Mouse (Mus musculus) MEL (cell line): ENCODE results near the gene Fhad1. TPM values are rescaled to one million over a fixed set of nuclear protein-coding genes. Genes with fewer than 3 reads are reported as not detected.

Source experiments
- DNase-seq: peaks from one replicate; pipeline ENCODE4 v3.0.0; 2011; ENCODE audit warnings: low read depth, low spot score
- H3K27ac ChIP-seq: 2 replicates; pipeline ENCODE4 v1.5.1; 2012; ENCODE audit warnings: low read depth, mild to moderate bottlenecking, control low read depth, low read length, moderate library complexity; ENCODE audit not compliant: control insufficient read depth
- H3K27me3 ChIP-seq, 2 experiments: fragments of 150-350 bp in 1 of 2; sonication (generic) in 1 of 2; 2 replicates each; pipeline ENCODE4 v1.6.1; 2012; ENCODE audit warnings: low read length in 2 of 2, mild to moderate bottlenecking in 2 of 2, improper control_type of control experiment in 1 of 2, moderate library complexity in 1 of 2; ENCODE audit not compliant: insufficient read depth in 2 of 2, control insufficient read depth in 1 of 2
- H3K36me3 ChIP-seq, 2 experiments: 2 replicates each; pipeline ENCODE4 v1.6.1; 2012 to 2014; ENCODE audit warnings: low read length in 2 of 2, improper control_type of control experiment in 1 of 2, inconsistent platforms in 1 of 2, mild to moderate bottlenecking in 1 of 2; ENCODE audit not compliant: insufficient read depth in 2 of 2, control insufficient read depth in 1 of 2
- H3K4me1 ChIP-seq, 2 experiments: fragments of 150-350 bp in 1 of 2; sonication (generic) in 1 of 2; 2 replicates each; pipeline ENCODE4 v1.6.1; 2012; ENCODE audit warnings: low read length in 2 of 2, improper control_type of control experiment in 1 of 2, mild to moderate bottlenecking in 1 of 2; ENCODE audit not compliant: insufficient read depth in 2 of 2, control insufficient read depth in 1 of 2
- H3K4me3 ChIP-seq, 2 experiments: fragments of 150-350 bp in 1 of 2; sonication (generic) in 1 of 2; 2 replicates each; pipeline ENCODE4 v1.5.1; 2012; ENCODE audit warnings: low read depth in 2 of 2, low read length in 2 of 2, mild to moderate bottlenecking in 2 of 2, moderate library complexity in 2 of 2, control low read depth in 1 of 2, improper control_type of control experiment in 1 of 2; ENCODE audit not compliant: control insufficient read depth in 1 of 2, insufficient read depth in 1 of 2
- H3K79me2 ChIP-seq: 2 replicates; pipeline ENCODE4 v1.6.1; 2012; ENCODE audit warnings: mild to moderate bottlenecking, low read length, moderate library complexity; ENCODE audit not compliant: control insufficient read depth, poor library complexity, insufficient read depth
- H3K9ac ChIP-seq: 2 replicates; pipeline ENCODE4 v1.6.1; 2012; ENCODE audit warnings: low read depth, mild to moderate bottlenecking, control low read depth, low read length, moderate library complexity; ENCODE audit not compliant: control insufficient read depth, poor library complexity, severe bottlenecking
- H3K9me3 ChIP-seq: fragments of 150-350 bp; sonication (generic); replicated peaks from 2 replicates; pipeline ENCODE4 v1.6.1; 2012; ENCODE audit warnings: mild to moderate bottlenecking, low read length, improper control_type of control experiment, moderate library complexity; ENCODE audit not compliant: insufficient read depth
- BHLHE40 ChIP-seq: IDR thresholded peaks from 2 replicates; pipeline ENCODE4 v1.6.1; 2012; ENCODE audit warnings: low read depth, mild to moderate bottlenecking, inconsistent platforms, low read length, improper control_type of control experiment, borderline replicate concordance
- E2F4 ChIP-seq: IDR thresholded peaks from 2 replicates; pipeline ENCODE4 v1.6.1; 2011; ENCODE audit warnings: low read depth, low read length, improper control_type of control experiment, borderline replicate concordance
- ELF1 ChIP-seq: IDR thresholded peaks from 2 replicates; pipeline ENCODE4 v1.6.1; 2014; ENCODE audit warnings: low read depth, mild to moderate bottlenecking, inconsistent platforms, low read length, improper control_type of control experiment, moderate library complexity
- ETS1 ChIP-seq: IDR thresholded peaks from 2 replicates; pipeline ENCODE4 v1.6.1; 2012; ENCODE audit warnings: low read depth, mild to moderate bottlenecking, inconsistent platforms, low read length, improper control_type of control experiment, moderate library complexity
- GABPA ChIP-seq: IDR thresholded peaks from 2 replicates; pipeline ENCODE4 v1.6.1; 2012; ENCODE audit warnings: low read depth, mild to moderate bottlenecking, inconsistent platforms, low read length, improper control_type of control experiment, moderate library complexity
- KAT2A ChIP-seq: conservative IDR thresholded peaks from 2 replicates; pipeline ENCODE4 v1.6.1; 2012; ENCODE audit warnings: low read depth, low read length, improper control_type of control experiment, inconsistent platforms
- MAFK ChIP-seq: IDR thresholded peaks from 2 replicates; pipeline ENCODE4 v1.6.1; 2011; ENCODE audit warnings: low read depth, mild to moderate bottlenecking, low read length, improper control_type of control experiment, borderline replicate concordance
- MAZ ChIP-seq: IDR thresholded peaks from 2 replicates; pipeline ENCODE4 v1.6.1; 2012; ENCODE audit warnings: low read depth, mild to moderate bottlenecking, inconsistent platforms, low read length, improper control_type of control experiment
- MEF2A ChIP-seq: IDR thresholded peaks from 2 replicates; pipeline ENCODE4 v1.6.1; 2014; ENCODE audit warnings: low read depth, mild to moderate bottlenecking, inconsistent platforms, low read length, improper control_type of control experiment; ENCODE audit not compliant: poor library complexity, insufficient replicate concordance, severe bottlenecking; ENCODE audit errors: extremely low read depth
- NELFE ChIP-seq: IDR thresholded peaks from 2 replicates; pipeline ENCODE4 v1.6.1; 2011; ENCODE audit warnings: low read depth, low read length, improper control_type of control experiment
- NRF1 ChIP-seq: IDR thresholded peaks from 2 replicates; pipeline ENCODE4 v1.6.1; 2014; ENCODE audit warnings: low read depth, mild to moderate bottlenecking, inconsistent platforms, low read length, improper control_type of control experiment, moderate library complexity; ENCODE audit not compliant: poor library complexity, insufficient read depth, severe bottlenecking
- POLR2A ChIP-seq, 2 experiments: IDR thresholded peaks; 2 replicates each; pipeline ENCODE4 v1.6.1; 2011 to 2012; ENCODE audit warnings: low read length in 2 of 2, mild to moderate bottlenecking in 2 of 2, control low read depth in 1 of 2, improper control_type of control experiment in 1 of 2, low read depth in 1 of 2, moderate library complexity in 1 of 2; ENCODE audit not compliant: control insufficient read depth in 1 of 2, insufficient read depth in 1 of 2, poor library complexity in 1 of 2
- RAD21 ChIP-seq: IDR thresholded peaks from 2 replicates; pipeline ENCODE4 v1.6.1; 2011; ENCODE audit warnings: mild to moderate bottlenecking, low read depth, low read length, improper control_type of control experiment
- SIN3A ChIP-seq: IDR thresholded peaks from 2 replicates; pipeline ENCODE4 v1.6.1; 2012; ENCODE audit warnings: low read length, improper control_type of control experiment, inconsistent platforms
- TCF12 ChIP-seq: IDR thresholded peaks from 2 replicates; pipeline ENCODE4 v1.6.1; 2014; ENCODE audit warnings: low read depth, mild to moderate bottlenecking, inconsistent platforms, low read length, improper control_type of control experiment, moderate library complexity
- UBTF ChIP-seq: IDR thresholded peaks from 2 replicates; pipeline ENCODE4 v1.6.1; 2012; ENCODE audit warnings: low read depth, mild to moderate bottlenecking, inconsistent platforms, low read length, improper control_type of control experiment, moderate library complexity, borderline replicate concordance; ENCODE audit not compliant: insufficient read depth
- ZC3H11A ChIP-seq: IDR thresholded peaks from 2 replicates; pipeline ENCODE4 v1.6.1; 2012; ENCODE audit warnings: low read depth, mild to moderate bottlenecking, inconsistent platforms, low read length, improper control_type of control experiment
- ZKSCAN1 ChIP-seq: IDR thresholded peaks from 2 replicates; pipeline ENCODE4 v1.6.1; 2012; ENCODE audit warnings: low read depth, mild to moderate bottlenecking, inconsistent platforms, low read length, improper control_type of control experiment, moderate library complexity
- polyA plus RNA-seq, 2 experiments: library from polyadenylated mRNA; stranded (reverse) in 1 of 2; unstranded in 1 of 2; fragments of >175 nt in 1 of 2; fragments of >200 nt in 1 of 2; gene quantifications; 2 replicates each; pipeline versions ENCODE4 v1.2.1 to v1.2.4; 2012; ENCODE audit warnings: low replicate concordance in 2 of 2, low read depth in 1 of 2; ENCODE audit not compliant: insufficient read length in 2 of 2, insufficient read depth in 1 of 2, missing spikeins in 1 of 2
- total RNA-seq: library from RNA; depleted of rRNA; stranded (reverse); fragments of 300-350 nt; gene quantifications from 2 replicates; pipeline ENCODE4 v1.2.3, GENCODE M21; 2012

Gene Fhad1
- total and polyA plus RNA-seq, 3 experiments: not detected

DNA sequence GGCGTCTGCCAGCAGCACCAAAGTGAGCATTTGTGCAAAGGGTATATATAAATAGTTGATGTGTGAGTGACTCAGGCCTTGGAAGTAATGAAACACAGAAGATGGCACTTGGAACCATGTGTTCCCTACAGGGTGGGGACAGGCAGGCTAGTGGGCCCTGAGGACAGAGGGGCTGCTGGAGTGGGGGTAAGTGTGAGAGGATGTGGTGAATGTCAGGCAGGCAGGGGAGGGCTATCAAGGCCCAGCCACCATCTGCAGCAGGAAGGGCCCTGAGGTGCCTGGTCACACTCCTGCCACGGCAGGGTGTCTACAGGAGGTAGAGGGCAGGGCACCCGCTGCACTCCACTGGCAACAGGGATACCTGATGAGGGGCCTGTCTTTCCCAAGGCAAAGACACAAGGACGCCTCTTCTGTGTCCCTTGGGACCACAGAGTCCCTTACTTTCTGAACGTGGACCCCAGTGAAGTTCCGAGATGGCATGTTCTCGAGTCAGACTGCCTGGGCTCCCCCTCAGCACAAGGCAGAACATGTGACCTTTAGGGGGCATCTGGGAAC is 151.1 kb downstream of the Fhad1 start:
- Histone ChIP-seq H3K4me3 (no peak overlapping the region), H3K4me1 (no peaks in the 10 kb centered on the region), H3K36me3 (no peaks in the 10 kb centered on the region), H3K79me2 (no peaks in the 10 kb centered on the region), H3K27me3 (no peaks in the 10 kb centered on the region), H3K27ac (no peak overlapping the region), H3K9ac (no peak overlapping the region), H3K9me3 (no peaks in the 10 kb centered on the region)
- TF ChIP-seq POLR2A (IDR thresholded peaks at IDR 0.05; ENCODE audit: control insufficient read depth in 1 of 2, insufficient read depth in 1 of 2, low read depth in 1 of 2, low read length in 2 of 2, poor library complexity in 1 of 2) (no peak), KAT2A (no peak), UBTF (no peak), MEF2A (no peak), MAFK (no peak), NRF1 (no peak), BHLHE40 (no peak), RAD21 (no peak), ZKSCAN1 (no peak), MAZ (no peak), TCF12 (no peak), NELFE (no peak), SIN3A (no peak), ETS1 (no peak)
- no peak for DNase-seq

DNA sequence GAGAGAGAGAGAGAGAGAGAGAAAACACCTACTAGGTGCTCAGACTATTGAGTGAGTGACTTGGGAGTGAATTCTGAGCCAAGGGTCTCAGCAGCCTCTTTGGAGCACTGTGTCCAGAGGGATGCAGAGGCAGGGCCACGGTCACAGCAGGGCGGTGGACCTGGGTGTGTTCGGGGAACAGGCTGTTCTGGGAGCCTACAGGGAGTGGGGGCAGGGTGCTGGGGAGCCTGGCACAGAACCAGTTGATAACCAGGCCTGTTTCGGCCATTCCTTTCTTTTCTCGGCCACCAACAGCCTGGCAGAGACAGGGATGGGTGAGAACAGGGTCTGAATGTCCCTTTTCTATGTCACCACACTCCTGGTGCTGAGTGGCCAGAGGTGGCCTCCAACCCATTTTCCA is 152.0 kb downstream of the Fhad1 start:
- no peaks in the 10 kb centered on the region for H3K27me3 ChIP-seq
- no peak for TF ChIP-seq E2F4
- TF ChIP-seq ZC3H11A: no peak
- no peak for TF ChIP-seq KAT2A
- TF ChIP-seq ETS1: no peak
- TF ChIP-seq GABPA: no peak
- TF ChIP-seq ELF1: no peak
- TF ChIP-seq, all 39 proteins: peak for 0
- no peak overlapping the region for H3K9ac ChIP-seq
- no peaks in the 10 kb centered on the region for H3K36me3 ChIP-seq
- no peak for DNase-seq
- no peak overlapping the region for H3K27ac ChIP-seq
- H3K9me3 ChIP-seq: no peaks in the 10 kb centered on the region
- no peak overlapping the region for H3K4me3 ChIP-seq
- H3K4me1 ChIP-seq: no peaks in the 10 kb centered on the region
- no peaks in the 10 kb centered on the region for H3K79me2 ChIP-seq
